Mouse (Mus musculus) C2C12 (cell line): ENCODE data around the gene Vipas39.

Experiments used
- CEBPB ChIP-seq: IDR thresholded peaks from one replicate; pipeline ENCODE4 v1.6.1; 2011; ENCODE audit warnings: low read depth, mild to moderate bottlenecking, control low read depth, moderate library complexity
- CTCF ChIP-seq: IDR thresholded peaks from one replicate; pipeline ENCODE4 v1.5.1; 2011; ENCODE audit not compliant: control insufficient read depth, insufficient read depth, insufficient read length
- FOSL1 ChIP-seq: IDR thresholded peaks from one replicate; pipeline ENCODE4 v1.8.0; 2011; ENCODE audit warnings: mild to moderate bottlenecking, low read length; ENCODE audit not compliant: poor library complexity, insufficient read depth, severe bottlenecking
- MAX ChIP-seq: IDR thresholded peaks from one replicate; pipeline ENCODE4 v1.6.1; 2011; ENCODE audit warnings: mild to moderate bottlenecking, control low read depth
- MYOD1 ChIP-seq: IDR thresholded peaks from one replicate; pipeline ENCODE4 v1.6.1; 2011; ENCODE audit warnings: low read depth; ENCODE audit not compliant: control insufficient read depth, insufficient read length
- MYOG ChIP-seq: IDR thresholded peaks from one replicate; pipeline ENCODE4 v1.6.1; 2011; ENCODE audit not compliant: control insufficient read depth, insufficient read length; ENCODE audit errors: extremely low read depth
- USF1 ChIP-seq: IDR thresholded peaks from one replicate; pipeline ENCODE4 v1.6.1; 2011; ENCODE audit warnings: low read depth, mild to moderate bottlenecking, control low read depth, moderate library complexity

DNA sequence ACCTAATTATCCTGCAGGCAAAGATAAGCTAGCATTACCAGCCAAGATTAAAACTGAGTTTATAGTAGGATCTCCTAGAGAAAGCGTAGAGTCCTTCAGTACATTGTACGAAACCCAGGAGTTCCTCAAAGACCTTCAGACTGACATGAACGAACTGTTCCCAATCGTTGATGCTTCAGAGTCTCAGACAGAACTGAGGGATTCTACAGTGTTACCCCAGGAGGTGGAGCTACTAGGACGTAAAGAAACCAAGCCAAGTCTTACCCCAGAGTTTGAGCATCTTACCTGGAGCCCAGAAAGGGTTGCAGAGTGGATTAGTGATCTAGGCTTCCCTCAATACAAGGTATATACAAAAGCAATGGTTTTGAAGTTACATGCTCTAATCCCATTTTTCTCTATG, 64.4 kb downstream of the Vipas39 start:
- no peak for TF ChIP-seq CTCF
- TF ChIP-seq USF1 = no peak
- TF ChIP-seq MYOG = no peak
- TF ChIP-seq MAX = no peak
- TF ChIP-seq CEBPB = no peak
- TF ChIP-seq MYOD1 = no peak
- no peak for TF ChIP-seq FOSL1
